Mouse (Mus musculus): ENCODE measurements around the gene Spdef.

The Spdef gene

GRCm38 (mm10) chr17:27728770-27729169 is at the start of gene Spdef:
Spdef (minus strand) TSS chr17:27728955.
- DNase-seq (ENCODE audit: extremely low spot score, low spot score): no peak

GRCm38 (mm10) chr17:27777823-27778222 is 49.1 kb upstream of the Spdef start:
- DNase-seq (ENCODE audit: extremely low spot score, low spot score): no peak

GRCm38 (mm10) chr17:27774198-27774597 is 45.4 kb upstream of the Spdef start:
- DNase-seq (ENCODE audit: extremely low spot score, low spot score): no peak

GRCm38 (mm10) chr17:27771616-27772015 is 42.9 kb upstream of the Spdef start:
- DNase-seq (ENCODE audit: extremely low spot score, low spot score): no peak

- DNase-seq (ENCODE audit: extremely low spot score, low spot score): peak; percentile 76
These were observed 40.2 kb upstream of the Spdef start for GRCm38 (mm10) chr17:27768817-27769542.

- DNase-seq (ENCODE audit: extremely low spot score, low spot score): no peak
These were observed 38.8 kb upstream of the Spdef start for GRCm38 (mm10) chr17:27767543-27767942.

- no peak for DNase-seq (ENCODE audit: extremely low spot score, low spot score)
These were observed 38.4 kb upstream of the Spdef start for GRCm38 (mm10) chr17:27767120-27767519.

- DNase-seq (ENCODE audit: extremely low spot score, low spot score): no peak
These were observed 36.3 kb upstream of the Spdef start for GRCm38 (mm10) chr17:27765066-27765465.

- DNase-seq (ENCODE audit: extremely low spot score, low spot score): no peak
These were observed 35.7 kb upstream of the Spdef start for GRCm38 (mm10) chr17:27764453-27764852.

GRCm38 (mm10) chr17:27762884-27763283 is 34.1 kb upstream of the Spdef start:
- DNase-seq (ENCODE audit: extremely low spot score, low spot score): no peak

- peak; percentile 55 for DNase-seq (ENCODE audit: extremely low spot score, low spot score)
These were observed 33.0 kb upstream of the Spdef start for GRCm38 (mm10) chr17:27761639-27762336.

- DNase-seq (ENCODE audit: extremely low spot score, low spot score): no peak
These were observed 31.4 kb upstream of the Spdef start for GRCm38 (mm10) chr17:27760169-27760568.

- DNase-seq (ENCODE audit: extremely low spot score, low spot score): no peak
These were observed 22.8 kb upstream of the Spdef start for GRCm38 (mm10) chr17:27751314-27752202.

GRCm38 (mm10) chr17:27750451-27750942 is 21.7 kb upstream of the Spdef start:
- no peak for DNase-seq (ENCODE audit: extremely low spot score, low spot score)

GRCm38 (mm10) chr17:27748123-27748522 is 19.4 kb upstream of the Spdef start:
- no peak for DNase-seq (ENCODE audit: extremely low spot score, low spot score)

- DNase-seq (ENCODE audit: extremely low spot score, low spot score): no peak
These were observed 17.7 kb upstream of the Spdef start for GRCm38 (mm10) chr17:27746446-27746845.

GRCm38 (mm10) chr17:27740961-27741360 is 12.2 kb upstream of the Spdef start:
- no peak for DNase-seq (ENCODE audit: extremely low spot score, low spot score)

- DNase-seq (ENCODE audit: extremely low spot score, low spot score): no peak
These were observed 5.8 kb upstream of the Spdef start for GRCm38 (mm10) chr17:27734344-27735073.

GRCm38 (mm10) chr17:27732694-27733093 is 3.9 kb upstream of the Spdef start:
- DNase-seq (ENCODE audit: extremely low spot score, low spot score): no peak

- DNase-seq (ENCODE audit: extremely low spot score, low spot score): no peak
These were observed 3.4 kb upstream of the Spdef start for GRCm38 (mm10) chr17:27732152-27732551.

GRCm38 (mm10) chr17:27726527-27726926 is 2.2 kb downstream of the Spdef start:
- DNase-seq (ENCODE audit: extremely low spot score, low spot score): no peak

All from neural tube, embryonic 10.5 days (tissue).